Mouse (Mus musculus): ENCODE data around the gene Rpl12. TPM values are rescaled to one million over a fixed set of nuclear protein-coding genes. Genes with fewer than 3 reads are reported as not detected.

Gene Rpl12
- 276 and 295 TPM in 2 replicates for polyA plus RNA-seq (2014; fragmentation: Nextera tagmentation; extraction: Ambion mirVana)

- DNase-seq (ENCODE audit: low spot score) (peak; percentile 91), ATAC-seq (replicated peaks; ENCODE audit: low FRiP score) (peak; percentile 85)
- Histone ChIP-seq H3K4me1 (replicated peaks; ENCODE audit: control insufficient read depth, insufficient read depth, low read length) (peaks cover 25% of the 10 kb centered on the region), H3K4me3 (ENCODE audit: low read depth, low read length) (peak within 1 kb of the TSS; percentile 97), H3K36me3 (ENCODE audit: control insufficient read depth, insufficient read depth, low read length) (peaks cover 22% of the 10 kb centered on the region), H3K4me2 (peak within 1 kb of the TSS; percentile 92), H3K27me3 (replicated peaks; ENCODE audit: control insufficient read depth, insufficient read depth, low read length) (no peaks in the 10 kb centered on the region), H3K9ac (ENCODE audit: low read depth, low read length) (peak within 1 kb of the TSS; percentile 100), H3K27ac (ENCODE audit: low read depth, low read length) (peak within 1 kb of the TSS; percentile 99), H3K9me3 (ENCODE audit: control insufficient read depth, low read length) (no peaks in the 10 kb centered on the region)
- 3% methylated on average over 55 of the region's 55 CpGs for WGBS
Measured at GRCm38 (mm10) chr2:32961192-32961995, at the start of gene Rpl12, which contains the start of gene Lrsam1. Rpl12 (plus strand) TSS chr2:32961559. Lrsam1 (minus strand) TSS chr2:32961614.

- Histone ChIP-seq H3K27me3 (replicated peaks; ENCODE audit: control insufficient read depth, insufficient read depth, low read length) (no peaks in the 10 kb centered on the region), H3K9ac (ENCODE audit: low read depth, low read length) (no peak overlapping the region), H3K27ac (ENCODE audit: low read depth, low read length) (no peak overlapping the region), H3K4me2 (no peak overlapping the region), H3K9me3 (ENCODE audit: control insufficient read depth, low read length) (no peaks in the 10 kb centered on the region), H3K36me3 (ENCODE audit: control insufficient read depth, insufficient read depth, low read length) (peaks cover 4% of the 10 kb centered on the region; the same call in 1 of the 2 replicates), H3K4me1 (replicated peaks; ENCODE audit: control insufficient read depth, insufficient read depth, low read length) (peaks cover 29% of the 10 kb centered on the region), H3K4me3 (ENCODE audit: low read depth, low read length) (no peak overlapping the region)
- DNase-seq (ENCODE audit: low spot score) (no peak), ATAC-seq (replicated peaks; ENCODE audit: low FRiP score) (no peak)
- WGBS, result 86% methylated on average over 7 of the region's 7 CpGs
Measured at GRCm38 (mm10) chr2:32911639-32912182, 49.6 kb upstream of the Rpl12 start.

DNA sequence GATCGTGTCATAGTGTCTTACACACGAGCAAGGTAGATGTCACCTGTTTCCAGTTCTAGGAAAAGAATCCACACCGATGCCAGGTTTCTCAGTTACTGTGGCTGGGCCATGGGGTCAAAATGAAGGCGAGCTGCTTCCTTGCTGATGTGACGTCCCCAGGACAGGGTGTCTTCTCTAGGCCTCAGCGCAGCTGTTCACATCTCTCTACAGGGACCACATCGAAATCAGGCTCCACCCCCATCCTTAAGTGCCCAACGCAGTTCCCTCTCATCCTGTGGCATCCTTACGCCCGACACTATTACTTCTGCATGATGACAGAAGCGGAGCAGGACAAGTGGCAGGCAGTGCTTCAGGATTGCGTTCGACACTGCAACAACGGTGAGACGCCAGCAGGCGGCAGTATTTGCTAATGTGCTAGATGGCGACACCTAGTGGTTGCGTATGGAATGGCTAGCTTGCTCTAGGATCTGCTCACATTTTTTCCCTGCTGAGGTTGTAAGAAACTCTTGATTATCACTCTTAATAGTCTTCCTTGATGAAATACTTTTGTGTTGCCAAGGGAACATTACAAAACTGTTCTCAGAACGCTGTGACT, 49.1 kb upstream of the Rpl12 start:
- WGBS, result 30% methylated on average over 19 of the region's 19 CpGs
- Histone ChIP-seq H3K4me3 (ENCODE audit: low read depth, low read length) (no peak overlapping the region), H3K27ac (ENCODE audit: low read depth, low read length) (no peak overlapping the region), H3K36me3 (ENCODE audit: control insufficient read depth, insufficient read depth, low read length) (peaks cover 4% of the 10 kb centered on the region; the same call in 1 of the 2 replicates), H3K9me3 (ENCODE audit: control insufficient read depth, low read length) (no peaks in the 10 kb centered on the region), H3K4me2 (no peak overlapping the region), H3K4me1 (replicated peaks; ENCODE audit: control insufficient read depth, insufficient read depth, low read length) (peaks cover 27% of the 10 kb centered on the region), H3K9ac (ENCODE audit: low read depth, low read length) (no peak overlapping the region), H3K27me3 (replicated peaks; ENCODE audit: control insufficient read depth, insufficient read depth, low read length) (no peaks in the 10 kb centered on the region)
- peak; percentile 77 for DNase-seq (ENCODE audit: low spot score)
- no peak for ATAC-seq (replicated peaks; ENCODE audit: low FRiP score)

DNA sequence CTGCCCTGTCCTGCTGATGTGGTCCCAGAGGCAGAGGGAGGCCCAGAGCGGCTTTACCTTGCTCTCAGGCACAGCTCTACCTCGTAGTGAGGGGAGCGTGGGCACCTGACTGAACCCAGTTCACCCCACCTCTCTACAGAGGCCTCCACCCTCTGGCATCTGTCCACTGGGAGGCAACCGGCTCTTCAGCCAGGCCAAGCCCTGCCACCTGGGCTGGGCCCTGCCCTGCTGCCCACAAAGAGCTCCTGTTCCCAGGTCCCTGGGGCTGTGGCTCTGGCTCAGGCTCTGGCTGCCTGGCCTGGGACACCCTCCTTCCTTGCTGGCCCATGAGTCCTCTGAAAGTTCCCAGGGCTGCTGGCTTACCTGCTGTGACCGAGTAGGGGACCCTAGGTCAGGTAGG, 47.0 kb upstream of the Rpl12 start:
- Histone ChIP-seq H3K27me3 (replicated peaks; ENCODE audit: control insufficient read depth, insufficient read depth, low read length) (no peaks in the 10 kb centered on the region), H3K4me2 (no peak overlapping the region), H3K4me3 (ENCODE audit: low read depth, low read length) (no peak overlapping the region), H3K9me3 (ENCODE audit: control insufficient read depth, low read length) (no peaks in the 10 kb centered on the region), H3K4me1 (replicated peaks; ENCODE audit: control insufficient read depth, insufficient read depth, low read length) (peaks cover 21% of the 10 kb centered on the region), H3K27ac (ENCODE audit: low read depth, low read length) (peak overlapping the region; percentile 51), H3K36me3 (ENCODE audit: control insufficient read depth, insufficient read depth, low read length) (peaks cover 4% of the 10 kb centered on the region), H3K9ac (ENCODE audit: low read depth, low read length) (no peak overlapping the region)
- ATAC-seq (replicated peaks; ENCODE audit: low FRiP score) (no peak), DNase-seq (ENCODE audit: low spot score) (no peak)
- WGBS, result 74% methylated on average over 5 of the region's 5 CpGs

DNA sequence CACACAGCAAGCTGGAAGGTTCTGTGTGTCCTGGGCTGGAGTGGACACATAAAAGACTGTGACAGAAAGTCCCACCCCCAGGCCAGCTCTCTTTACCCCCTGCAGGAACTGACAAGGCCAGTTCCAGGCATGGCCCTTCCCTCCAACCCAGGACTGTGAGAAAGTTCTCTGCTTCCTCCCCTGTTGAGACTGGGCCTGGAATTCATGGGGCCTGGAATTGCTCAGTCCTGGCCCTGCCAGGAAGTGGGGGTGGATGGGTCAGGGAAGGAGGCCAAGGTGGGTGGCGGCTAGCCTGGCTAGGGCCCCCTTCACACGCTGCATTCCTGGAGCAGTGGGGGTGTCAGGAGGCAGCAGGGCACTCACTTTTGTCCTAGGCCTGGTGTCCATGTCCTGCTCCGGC, 46.5 kb upstream of the Rpl12 start:
- Histone ChIP-seq H3K9ac (ENCODE audit: low read depth, low read length) (no peak overlapping the region), H3K36me3 (ENCODE audit: control insufficient read depth, insufficient read depth, low read length) (peaks cover 9% of the 10 kb centered on the region), H3K4me2 (no peak overlapping the region), H3K27me3 (replicated peaks; ENCODE audit: control insufficient read depth, insufficient read depth, low read length) (no peaks in the 10 kb centered on the region), H3K4me1 (replicated peaks; ENCODE audit: control insufficient read depth, insufficient read depth, low read length) (peaks cover 21% of the 10 kb centered on the region), H3K27ac (ENCODE audit: low read depth, low read length) (peak overlapping the region; percentile 51), H3K9me3 (ENCODE audit: control insufficient read depth, low read length) (no peaks in the 10 kb centered on the region), H3K4me3 (ENCODE audit: low read depth, low read length) (no peak overlapping the region)
- WGBS, result 70% methylated on average over 3 of the region's 3 CpGs
- peak; percentile 24; the same call in 1 of the 2 replicates for ATAC-seq (replicated peaks; ENCODE audit: low FRiP score)
- no peak for DNase-seq (ENCODE audit: low spot score)

DNA sequence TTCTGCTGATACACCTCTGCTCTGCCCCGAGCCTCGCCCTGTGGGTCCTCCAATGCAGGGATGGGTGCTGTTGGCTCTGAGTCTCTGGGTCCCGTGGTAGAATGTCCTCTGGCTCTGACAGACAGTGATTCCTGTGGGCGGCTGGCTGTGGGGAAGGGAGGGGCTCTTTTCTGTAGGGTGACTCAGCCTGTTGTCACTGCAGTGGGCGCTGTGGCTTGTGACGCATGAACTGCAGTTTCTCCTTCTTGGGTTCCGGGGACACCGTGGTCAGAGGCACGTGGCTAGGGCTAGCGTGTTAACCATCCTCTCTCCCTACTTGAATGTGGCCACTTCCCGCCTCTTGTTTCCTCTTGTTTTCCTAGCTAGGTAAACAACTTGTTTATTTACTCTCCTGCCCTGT, 43.8 kb upstream of the Rpl12 start:
- no peak overlapping the region for H3K9ac ChIP-seq (ENCODE audit: low read depth, low read length)
- H3K4me3 ChIP-seq (ENCODE audit: low read depth, low read length), result no peak overlapping the region
- no peaks in the 10 kb centered on the region for H3K27me3 ChIP-seq (replicated peaks; ENCODE audit: control insufficient read depth, insufficient read depth, low read length)
- ATAC-seq (replicated peaks; ENCODE audit: low FRiP score), result peak; percentile 40; the same call in 1 of the 2 replicates
- 49% methylated on average over 11 of the region's 11 CpGs for WGBS
- no peaks in the 10 kb centered on the region for H3K9me3 ChIP-seq (ENCODE audit: control insufficient read depth, low read length)
- H3K4me1 ChIP-seq (replicated peaks; ENCODE audit: control insufficient read depth, insufficient read depth, low read length), result peaks cover 21% of the 10 kb centered on the region
- DNase-seq (ENCODE audit: low spot score), result no peak
- H3K27ac ChIP-seq (ENCODE audit: low read depth, low read length), result peak overlapping the region; percentile 9; the same call in 1 of the 2 replicates
- peaks cover 13% of the 10 kb centered on the region for H3K36me3 ChIP-seq (ENCODE audit: control insufficient read depth, insufficient read depth, low read length)
- H3K4me2 ChIP-seq, result no peak overlapping the region; the same call in 1 of the 2 replicates

- ATAC-seq (replicated peaks; ENCODE audit: low FRiP score) (no peak), DNase-seq (ENCODE audit: low spot score) (no peak)
- Histone ChIP-seq H3K4me3 (ENCODE audit: low read depth, low read length) (no peak overlapping the region), H3K36me3 (ENCODE audit: control insufficient read depth, insufficient read depth, low read length) (peaks cover 16% of the 10 kb centered on the region), H3K27ac (ENCODE audit: low read depth, low read length) (no peak overlapping the region), H3K9me3 (ENCODE audit: control insufficient read depth, low read length) (no peaks in the 10 kb centered on the region), H3K27me3 (replicated peaks; ENCODE audit: control insufficient read depth, insufficient read depth, low read length) (no peaks in the 10 kb centered on the region), H3K9ac (ENCODE audit: low read depth, low read length) (no peak overlapping the region), H3K4me1 (replicated peaks; ENCODE audit: control insufficient read depth, insufficient read depth, low read length) (peaks cover 21% of the 10 kb centered on the region), H3K4me2 (no peak overlapping the region)
- 77% methylated on average over 9 of the region's 9 CpGs for WGBS
Measured at GRCm38 (mm10) chr2:32918391-32918790, 43.0 kb upstream of the Rpl12 start.

DNA sequence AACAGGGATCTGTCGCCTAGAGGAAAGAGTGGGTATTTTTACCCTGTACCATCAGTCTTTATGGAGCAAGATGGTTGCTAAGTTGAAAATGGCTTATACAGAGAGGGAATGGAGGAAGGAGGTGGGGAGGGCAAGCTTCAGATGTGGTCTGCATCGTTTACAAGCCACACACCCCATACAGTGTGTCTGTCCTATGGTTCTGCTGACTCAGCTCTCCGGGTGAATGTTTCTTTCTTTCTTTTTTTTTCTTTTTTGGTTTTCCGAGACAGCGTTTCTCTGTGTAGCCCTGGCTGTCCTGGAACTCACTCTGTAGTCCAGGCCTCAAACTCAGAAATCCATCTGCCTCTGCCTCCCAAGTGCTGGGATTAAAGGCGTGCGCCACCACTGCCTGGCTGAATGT, 40.1 kb upstream of the Rpl12 start:
- H3K9ac ChIP-seq (ENCODE audit: low read depth, low read length), result no peak overlapping the region
- H3K4me3 ChIP-seq (ENCODE audit: low read depth, low read length), result no peak overlapping the region
- peaks cover 18% of the 10 kb centered on the region for H3K36me3 ChIP-seq (ENCODE audit: control insufficient read depth, insufficient read depth, low read length)
- H3K4me2 ChIP-seq, result no peak overlapping the region
- no peaks in the 10 kb centered on the region for H3K27me3 ChIP-seq (replicated peaks; ENCODE audit: control insufficient read depth, insufficient read depth, low read length)
- DNase-seq (ENCODE audit: low spot score), result no peak
- H3K27ac ChIP-seq (ENCODE audit: low read depth, low read length), result no peak overlapping the region
- H3K9me3 ChIP-seq (ENCODE audit: control insufficient read depth, low read length), result no peaks in the 10 kb centered on the region
- peaks cover 12% of the 10 kb centered on the region; the same call in 1 of the 2 replicates for H3K4me1 ChIP-seq (replicated peaks; ENCODE audit: control insufficient read depth, insufficient read depth, low read length)
- 84% methylated on average over 7 of the region's 7 CpGs for WGBS
- ATAC-seq (replicated peaks; ENCODE audit: low FRiP score), result no peak
